Mouse (Mus musculus): ENCODE data around the gene Snrpg.

- TF ChIP-seq TAL1 (IDR thresholded peaks at IDR 0.05; ENCODE audit: low read length), result no peak
- TF ChIP-seq GATA1 (IDR thresholded peaks at IDR 0.05; ENCODE audit: low read length), result no peak
Observed at GRCm38 (mm10) chr6:86328369-86328768, 42.7 kb upstream of the Snrpg start.
